Mouse (Mus musculus) thymus, postnatal 10 days (tissue): ENCODE data around the gene Selenov.

Source experiments
- DNase-seq, 2 experiments: peaks; one replicate each; pipeline ENCODE4 v3.0.0; 2021; ENCODE audit warnings: low spot score in 2 of 2

The Selenov gene

DNA sequence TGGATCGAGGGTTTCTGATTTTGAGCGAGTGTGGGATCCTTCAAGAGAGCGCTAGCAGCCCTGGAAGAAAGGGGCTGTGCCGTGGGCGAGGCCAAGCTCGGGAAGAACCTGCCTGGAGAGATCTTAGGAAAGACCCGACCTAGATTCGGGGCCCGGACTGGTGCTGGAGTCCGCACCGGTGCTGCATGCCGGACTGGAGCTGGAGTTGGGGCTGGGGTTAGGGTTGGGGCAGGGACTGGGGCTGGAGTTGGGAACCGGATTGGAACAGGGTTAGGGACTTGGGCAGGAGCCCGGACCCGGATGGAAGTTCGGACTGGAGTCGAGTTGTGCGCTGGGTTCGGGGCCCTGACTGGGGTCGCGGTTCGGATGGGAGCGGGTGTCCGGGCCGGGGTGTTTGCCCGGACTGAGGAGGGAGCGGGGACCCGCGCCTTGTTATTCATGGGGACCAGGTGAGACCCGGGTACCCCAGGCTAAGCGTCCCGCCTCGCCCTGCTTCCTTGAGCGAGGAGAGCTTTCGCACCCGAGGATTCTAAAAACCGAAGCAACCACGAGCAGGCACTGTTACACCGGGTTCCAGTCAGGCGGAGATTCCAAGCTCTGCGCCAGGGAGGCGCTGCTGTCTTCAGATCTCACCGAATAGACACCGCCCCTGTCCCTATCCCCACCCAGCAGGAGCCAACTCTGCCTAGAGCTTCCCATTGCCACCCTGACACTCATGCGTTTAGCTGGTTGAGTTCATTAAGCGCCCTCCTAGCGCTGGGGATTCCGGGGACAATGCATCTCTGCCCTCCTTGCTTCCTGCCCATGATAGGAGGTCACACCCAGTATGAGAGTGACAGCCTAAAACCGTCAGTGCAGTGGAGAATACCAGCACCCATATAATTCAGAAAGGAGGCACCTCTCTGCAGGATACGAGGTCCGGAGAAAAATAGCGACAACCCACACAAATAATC, at the start of gene Selenov:
TSS of gene Selenov (minus strand) at position 549 of the 953 bp plus-strand sequence.
- DNase-seq: no peak

DNA sequence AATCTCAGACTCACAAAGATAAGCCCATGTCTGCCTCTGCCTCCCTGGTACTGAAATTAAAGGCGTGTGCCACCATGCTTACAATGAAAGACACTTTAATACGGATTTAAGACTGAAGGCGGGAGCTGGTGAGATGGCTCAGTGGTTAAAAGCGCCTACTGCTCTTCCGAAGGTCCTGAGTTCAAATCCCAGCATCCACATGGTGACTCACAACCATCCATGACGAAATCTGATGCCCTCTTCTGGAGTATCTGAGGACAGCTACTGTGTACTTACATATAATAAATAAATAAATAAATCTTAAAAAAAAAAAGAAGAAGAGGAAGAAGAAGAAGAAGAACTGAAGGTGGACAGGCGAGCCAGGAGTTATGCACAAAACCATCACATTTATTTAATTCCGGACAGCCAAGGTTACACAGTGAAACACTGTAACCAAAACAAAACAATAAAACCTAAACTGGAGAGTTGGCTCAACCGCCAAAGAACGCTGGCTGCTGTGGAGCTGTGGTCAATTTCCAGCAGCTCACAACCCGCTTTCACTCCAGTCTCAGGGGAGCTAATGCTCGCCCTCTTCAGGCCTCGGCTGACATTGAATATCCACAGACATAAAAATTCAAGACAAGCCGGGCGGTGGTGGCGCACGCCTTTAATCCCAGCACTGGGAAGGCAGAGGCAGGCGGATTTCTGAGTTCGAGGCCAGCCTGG, 48.4 kb upstream of the Selenov start:
- DNase-seq: peak; percentile 38 to 48

DNA sequence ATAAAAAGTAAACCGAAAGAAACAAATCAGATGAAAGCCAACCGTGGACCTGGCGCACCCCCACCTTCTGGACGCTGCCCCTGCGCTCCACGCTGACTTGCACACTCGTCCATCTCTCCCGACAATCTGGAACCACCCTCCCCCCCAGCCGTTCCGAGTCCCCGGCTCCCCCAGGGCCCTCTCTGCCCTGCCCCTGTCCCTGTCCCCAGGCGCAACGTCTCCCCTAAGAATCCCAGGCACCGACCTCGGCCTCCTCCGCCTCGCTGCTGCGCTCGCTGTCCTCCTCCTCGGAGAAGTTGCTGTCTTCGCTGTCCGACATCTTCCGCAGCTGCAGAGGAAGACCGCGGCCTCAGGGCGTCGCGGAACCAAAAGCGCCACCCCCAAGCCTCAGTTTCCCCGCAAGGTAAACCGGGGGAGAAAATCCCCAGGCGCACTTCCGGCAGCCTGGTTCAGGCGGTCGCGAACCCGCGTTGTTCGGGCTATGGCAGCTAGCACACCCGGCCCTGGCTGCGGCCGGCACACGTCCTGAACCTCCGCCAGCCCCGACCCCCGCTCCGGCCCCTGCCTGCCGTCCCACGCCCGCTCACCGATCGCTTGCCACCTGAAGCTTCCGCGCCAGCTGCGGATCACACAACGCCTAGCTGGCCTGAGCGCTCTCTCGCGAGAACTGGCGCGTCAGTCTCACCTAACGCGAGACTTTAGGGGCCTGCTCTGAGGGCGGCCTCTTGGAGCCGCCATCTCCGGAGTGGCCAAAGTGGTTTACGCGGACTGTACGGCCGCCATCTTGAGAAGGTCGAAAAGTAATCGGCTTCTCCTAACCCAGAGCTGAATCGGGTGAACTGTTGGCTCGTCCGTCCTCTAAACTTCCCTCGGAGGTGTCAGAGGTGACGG, 47.4 kb upstream of the Selenov start, which contains the start of gene Supt5:
TSS of gene Supt5 (minus strand) at position 639 of the 891 bp plus-strand sequence.
- peak; percentile 96 to 97 for DNase-seq

DNA sequence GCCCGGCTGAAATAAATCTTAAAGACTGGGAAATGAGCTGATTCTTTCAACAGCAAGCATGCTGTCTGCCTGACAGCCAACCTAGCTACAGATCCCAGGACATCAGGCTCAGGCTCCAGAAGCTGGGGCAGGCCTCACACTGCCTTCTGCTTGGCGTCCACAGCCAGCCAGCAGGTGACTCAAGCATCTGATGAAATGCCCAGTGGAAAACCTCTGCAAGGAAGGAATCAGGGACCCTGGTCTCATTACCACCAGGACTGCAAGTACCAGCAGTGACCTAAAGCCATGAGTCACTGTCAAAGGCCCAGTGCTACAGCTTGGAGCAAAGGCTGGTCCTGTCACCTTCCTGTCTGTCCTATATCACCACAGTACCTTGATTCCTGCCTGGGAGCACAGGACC, 44.5 kb upstream of the Selenov start:
- DNase-seq: no peak

DNA sequence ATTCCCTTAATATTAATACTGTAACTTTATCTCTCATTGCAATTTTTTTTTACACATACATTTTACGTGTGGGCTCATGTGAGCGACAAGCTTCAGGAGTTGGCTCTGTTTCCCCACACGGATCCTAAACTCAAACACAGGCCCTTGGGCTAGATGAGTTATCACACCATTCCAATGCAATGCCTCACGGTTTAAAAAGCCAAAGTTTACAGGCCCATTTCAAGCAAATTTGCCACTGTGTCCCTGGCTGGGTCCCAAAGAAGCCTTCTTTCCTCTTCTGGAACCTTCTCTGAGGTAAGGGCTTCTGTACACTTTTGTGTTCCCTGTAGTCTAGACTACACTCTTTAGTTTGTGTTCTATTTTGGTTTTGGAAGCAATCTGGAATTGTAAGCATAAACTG, 43.5 kb upstream of the Selenov start:
- DNase-seq: no peak

DNA sequence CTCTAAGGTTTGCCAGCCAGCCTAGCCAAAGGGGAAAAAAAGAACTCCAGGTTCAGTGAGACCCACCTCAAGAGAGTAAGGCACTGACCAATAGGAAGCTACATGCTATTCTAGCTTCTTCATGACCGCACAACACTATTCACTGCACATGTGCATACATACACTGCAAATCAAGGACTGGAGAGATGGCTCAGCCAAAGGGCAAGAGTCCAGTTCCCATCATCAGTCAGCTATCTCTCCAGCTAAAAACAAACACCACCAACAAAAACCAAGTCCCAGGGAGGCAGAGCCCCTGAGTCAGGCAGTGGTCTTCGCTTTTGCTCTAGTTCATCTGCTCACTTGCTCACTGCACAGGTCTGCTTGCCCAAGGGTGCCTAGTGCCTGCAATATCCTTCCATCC, 37.3 kb upstream of the Selenov start:
- DNase-seq: no peak

DNA sequence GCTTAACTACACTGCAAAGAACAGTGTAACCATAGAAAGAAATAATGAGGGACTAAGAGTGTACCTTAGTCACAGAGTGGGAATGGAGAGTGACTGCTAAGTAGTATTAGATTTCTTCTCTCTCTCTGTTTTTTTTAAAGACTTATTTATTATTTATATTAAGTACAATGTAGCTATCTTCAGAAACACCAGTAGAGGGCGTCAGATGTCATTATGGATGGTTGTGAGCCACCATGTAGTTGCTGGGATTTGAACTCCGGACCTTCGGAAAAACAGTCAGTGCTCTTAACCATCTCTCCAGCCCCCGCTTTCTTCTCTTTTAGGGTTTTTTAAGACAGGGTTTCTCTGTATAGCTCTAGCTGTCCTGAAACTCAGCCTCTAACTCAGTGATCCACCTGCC, 35.5 kb upstream of the Selenov start:
- DNase-seq: no peak

DNA sequence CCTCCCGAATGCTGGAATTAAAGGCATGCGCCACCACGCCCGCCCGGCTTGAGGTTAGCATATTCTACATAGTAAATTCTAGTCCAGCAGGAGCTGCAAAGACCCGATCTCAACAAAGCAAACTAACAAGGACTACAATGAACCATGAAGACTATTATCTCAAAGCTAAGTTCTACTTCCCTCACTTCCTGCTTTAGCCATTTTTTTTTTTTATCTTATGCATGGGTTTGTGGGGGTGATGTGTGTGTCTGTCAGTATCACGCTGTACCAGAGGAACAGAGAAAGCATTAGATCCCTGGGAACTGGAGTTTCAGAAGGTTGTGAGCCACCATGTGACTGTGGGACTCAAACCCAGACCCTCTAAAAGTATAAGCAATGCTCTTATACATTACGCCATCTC, 34.3 kb upstream of the Selenov start:
- DNase-seq: no peak

DNA sequence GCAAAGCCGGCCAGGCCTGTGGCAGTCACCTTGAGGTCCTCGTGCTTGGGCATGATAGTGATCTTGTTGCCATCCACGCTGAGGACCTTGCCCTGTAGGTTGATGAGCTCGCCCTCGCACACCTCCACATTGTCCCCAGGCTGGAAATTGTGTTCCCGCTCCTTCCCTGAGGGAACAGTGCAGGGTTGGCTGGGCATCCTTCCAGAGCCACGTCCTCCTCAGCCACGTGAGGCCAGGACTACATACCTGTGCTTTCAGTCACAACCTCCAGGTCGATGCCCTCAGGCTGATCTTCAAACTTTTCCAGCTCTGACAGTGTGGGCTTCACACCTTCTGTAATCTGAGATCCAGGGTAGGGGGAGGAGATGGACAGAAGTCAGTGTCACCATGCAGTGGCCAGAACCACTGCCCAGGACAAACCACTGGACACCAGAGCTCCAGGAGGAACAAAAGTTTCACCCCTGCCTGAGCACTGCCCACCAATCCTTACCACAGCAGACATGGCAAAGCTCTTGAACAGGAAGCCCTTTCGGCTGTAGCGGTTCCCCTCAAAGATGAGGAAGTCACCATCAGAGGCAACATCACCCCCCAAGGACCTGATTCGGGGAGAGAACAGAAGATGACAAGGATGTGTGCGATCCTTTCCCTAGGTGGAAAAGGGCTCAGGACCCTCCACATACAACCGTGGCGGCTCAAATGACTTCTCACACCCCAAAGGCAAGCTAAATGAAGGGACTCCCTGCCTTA, 31.2 kb upstream of the Selenov start:
- no peak for DNase-seq

DNA sequence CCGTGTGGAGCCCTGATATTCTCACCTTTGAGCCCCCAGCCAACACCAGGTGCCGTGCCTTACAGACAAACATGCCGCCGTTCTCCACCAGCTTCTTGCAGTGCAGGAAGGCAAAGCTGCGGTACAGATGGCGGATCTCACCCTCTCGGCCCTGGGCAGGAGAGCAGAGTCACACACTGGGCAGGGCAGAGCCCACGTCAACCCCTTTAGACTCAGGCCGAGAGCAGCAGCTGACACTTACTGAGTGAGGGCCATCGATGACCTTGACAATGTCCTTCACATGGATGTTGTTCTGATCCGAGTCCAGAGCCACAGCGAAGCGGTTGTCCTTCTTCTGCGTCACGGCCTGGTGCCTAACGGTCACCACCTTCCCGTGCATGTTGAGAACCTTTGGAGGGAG, 27.7 kb upstream of the Selenov start:
- no peak for DNase-seq

DNA sequence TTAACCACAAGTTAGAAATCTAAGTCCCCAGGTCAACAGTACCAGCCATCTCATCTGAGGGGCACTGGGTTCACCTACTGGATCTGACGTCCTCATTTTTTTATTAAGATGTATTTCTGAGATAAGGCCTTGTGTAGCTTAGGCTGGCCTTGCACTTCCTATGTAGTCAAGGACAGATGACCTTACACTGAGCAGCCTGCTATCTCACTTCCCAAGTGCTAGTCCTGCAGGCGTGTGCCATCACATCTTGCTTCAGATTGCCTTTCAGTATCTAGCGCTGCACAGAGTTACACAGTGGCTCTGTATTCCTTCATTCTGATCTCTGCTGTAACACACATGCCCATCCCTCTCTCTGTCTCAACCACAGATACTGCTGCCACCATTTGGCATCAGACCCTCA, 27.1 kb upstream of the Selenov start:
- no peak for DNase-seq

DNA sequence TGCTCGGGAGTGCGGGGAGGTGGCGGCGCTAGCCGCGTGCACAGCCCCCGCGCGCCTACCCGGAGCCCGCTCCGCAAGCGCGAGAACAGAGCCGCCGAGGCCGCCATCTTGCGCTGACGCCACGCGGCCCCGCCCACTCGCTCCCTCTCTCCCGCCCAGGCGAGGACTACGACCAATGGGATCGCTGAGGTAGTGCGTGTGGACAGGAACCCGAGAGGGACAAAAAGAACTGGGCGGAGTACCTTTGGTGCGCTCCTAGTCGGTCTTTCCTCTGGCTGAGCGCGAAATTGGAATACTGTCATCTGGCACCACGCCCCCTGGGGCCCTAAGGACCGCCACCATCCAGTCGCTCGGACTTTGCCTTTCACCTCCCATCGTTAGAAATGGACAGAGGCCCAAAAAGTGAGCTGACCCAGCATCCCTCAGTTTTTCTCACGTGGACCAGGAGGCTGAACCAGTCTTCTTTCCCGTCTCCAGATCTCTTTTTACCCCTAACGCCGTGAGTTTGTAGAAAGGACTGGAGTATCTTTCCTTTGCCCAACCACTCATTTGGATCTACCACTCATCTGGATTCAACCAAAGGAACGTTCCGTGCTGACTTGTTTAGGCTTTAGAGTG, 21.0 kb upstream of the Selenov start, which contains the start of gene Timm50:
TSS of gene Timm50 (minus strand) at position 147 of the 618 bp plus-strand sequence.
- peak; percentile 92 to 96 for DNase-seq

DNA sequence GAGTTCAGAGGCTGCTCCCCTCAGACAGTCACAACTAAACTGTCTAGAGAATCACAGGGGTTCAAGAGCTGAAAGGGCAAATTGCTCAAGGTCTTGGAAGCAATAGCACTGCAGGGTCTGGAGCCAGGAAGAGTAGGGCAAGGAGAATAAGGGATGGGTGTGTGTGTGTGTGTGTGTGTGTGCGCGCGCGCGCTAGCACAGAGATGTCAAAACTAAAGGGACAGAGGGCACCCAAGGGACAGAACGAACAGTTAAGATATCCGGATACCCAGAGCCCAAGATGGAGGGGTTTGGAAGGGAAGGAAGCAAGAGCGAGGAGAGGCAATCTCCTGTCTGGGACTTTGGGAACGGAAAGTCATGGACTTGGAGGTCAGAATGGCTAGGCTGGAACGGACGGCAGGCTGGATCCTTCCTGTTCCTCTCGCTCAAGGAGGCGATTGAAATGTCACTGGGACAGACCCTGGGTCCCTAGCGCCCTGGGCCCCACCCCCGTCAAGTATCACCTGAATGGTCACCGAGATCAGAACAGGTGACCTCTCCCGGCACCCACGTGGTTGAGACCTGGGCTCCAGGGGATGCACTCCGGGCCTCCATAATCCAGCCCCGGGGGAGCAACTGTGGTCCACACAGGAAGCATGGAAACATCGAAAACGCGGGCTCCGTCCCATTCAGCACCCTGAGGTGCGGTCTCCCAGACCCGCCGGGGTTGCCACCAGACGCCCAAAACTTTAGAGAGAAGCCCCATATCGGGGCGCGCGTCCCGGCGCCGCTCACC, 20.4 kb upstream of the Selenov start:
- no peak for DNase-seq

DNA sequence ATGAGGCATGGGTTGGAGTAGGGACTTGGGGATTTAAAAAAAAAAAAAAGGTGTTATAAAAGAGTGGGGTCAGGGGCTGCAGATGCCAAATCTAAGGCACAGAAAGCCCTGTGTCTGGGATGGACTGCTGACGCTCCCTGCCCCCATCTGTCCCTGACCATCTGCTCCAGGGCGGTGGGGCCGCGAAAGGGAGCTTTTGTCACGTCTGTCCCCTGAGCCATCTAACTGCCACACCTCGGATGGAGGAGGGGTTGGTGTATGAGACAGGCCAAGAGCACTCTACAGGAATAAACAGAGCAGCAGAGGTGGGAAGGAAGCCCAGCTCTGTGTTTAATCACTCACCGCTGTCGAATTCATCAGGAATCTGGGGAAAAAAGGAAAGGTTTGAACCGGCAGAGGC, 18.8 kb upstream of the Selenov start:
- DNase-seq: no peak

DNA sequence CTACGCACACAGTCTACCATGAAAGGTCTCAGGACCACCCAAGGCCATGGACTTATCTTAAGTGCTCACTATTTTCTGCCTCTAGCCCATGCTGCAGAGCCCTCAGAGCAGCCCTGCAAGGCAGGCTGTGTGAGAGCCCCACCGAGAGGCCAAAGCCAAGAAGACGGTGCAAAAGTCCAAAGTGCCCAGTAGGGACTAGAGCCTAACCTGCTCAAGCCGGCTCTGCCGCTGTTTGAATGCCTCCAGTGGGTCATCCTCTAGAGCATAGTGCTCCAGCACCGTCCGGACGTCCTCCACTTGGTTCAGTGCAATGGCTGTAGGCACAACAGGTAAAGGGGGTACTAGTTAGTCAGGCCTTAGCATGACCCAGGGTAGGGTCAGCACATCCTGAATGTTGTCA, 15.2 kb upstream of the Selenov start:
- DNase-seq: no peak

DNA sequence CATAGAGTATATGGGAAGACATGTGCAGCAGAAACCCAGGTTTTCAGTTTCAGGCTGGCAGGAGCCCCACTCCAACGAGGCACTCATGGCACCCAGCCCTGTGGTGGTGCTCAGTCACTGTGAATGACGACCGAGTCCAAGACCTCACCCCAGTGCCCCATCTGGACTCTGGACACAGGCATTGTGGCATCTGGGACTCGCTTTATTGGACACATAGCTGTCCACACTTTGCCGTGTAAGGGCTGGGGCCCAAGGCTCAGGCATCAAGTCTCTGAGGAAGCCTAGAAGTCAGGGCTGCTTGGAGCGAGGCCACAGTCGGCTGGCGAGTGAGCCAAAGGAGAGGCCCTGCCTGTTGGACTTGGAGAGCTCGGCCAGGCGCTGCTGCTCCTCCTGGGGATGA, 14.7 kb upstream of the Selenov start:
- no peak for DNase-seq

DNA sequence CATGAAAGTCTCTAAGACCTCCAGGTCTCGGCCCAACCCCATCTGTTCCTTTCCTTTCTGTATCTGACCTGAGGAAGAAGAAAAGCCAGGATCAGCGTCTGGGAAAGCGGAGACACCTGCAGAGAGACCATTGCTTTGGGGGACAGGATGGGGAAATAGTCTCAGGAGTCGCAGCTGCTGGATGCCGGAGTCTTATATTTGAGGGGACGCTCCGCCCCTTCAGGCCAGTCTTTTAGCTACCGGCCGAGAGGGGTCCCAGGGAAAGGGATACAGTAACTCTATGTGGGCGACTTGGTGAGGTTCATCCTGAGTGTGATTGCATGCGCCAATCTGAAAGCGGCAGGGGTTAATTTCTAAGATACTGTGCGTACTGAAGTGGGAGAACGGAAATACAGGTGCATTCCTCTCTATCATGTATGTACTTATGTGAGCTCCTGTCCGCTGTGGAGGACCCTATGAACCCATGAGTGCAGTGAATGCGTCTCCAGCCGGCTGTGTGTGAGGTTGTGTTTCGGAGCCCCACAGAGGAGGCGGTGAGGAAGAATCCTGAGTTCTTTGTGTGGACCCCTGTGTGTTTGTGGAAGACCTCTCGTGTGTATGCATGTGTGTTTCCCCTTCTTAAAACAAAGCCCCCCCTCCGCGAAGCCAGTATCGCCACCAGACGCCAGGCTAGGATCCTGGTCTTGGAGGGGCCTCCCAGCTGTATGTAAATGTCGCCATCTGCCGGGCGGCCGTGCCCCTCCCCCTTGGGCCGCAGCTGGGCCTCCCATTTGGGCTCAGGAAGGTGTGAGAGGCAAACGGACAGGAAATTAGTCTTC, 10.8 kb upstream of the Selenov start, which contains the start of gene Dll3:
TSS of gene Dll3 (minus strand) at position 623 of the 818 bp plus-strand sequence.
- DNase-seq: peak; percentile 44 to 56

DNA sequence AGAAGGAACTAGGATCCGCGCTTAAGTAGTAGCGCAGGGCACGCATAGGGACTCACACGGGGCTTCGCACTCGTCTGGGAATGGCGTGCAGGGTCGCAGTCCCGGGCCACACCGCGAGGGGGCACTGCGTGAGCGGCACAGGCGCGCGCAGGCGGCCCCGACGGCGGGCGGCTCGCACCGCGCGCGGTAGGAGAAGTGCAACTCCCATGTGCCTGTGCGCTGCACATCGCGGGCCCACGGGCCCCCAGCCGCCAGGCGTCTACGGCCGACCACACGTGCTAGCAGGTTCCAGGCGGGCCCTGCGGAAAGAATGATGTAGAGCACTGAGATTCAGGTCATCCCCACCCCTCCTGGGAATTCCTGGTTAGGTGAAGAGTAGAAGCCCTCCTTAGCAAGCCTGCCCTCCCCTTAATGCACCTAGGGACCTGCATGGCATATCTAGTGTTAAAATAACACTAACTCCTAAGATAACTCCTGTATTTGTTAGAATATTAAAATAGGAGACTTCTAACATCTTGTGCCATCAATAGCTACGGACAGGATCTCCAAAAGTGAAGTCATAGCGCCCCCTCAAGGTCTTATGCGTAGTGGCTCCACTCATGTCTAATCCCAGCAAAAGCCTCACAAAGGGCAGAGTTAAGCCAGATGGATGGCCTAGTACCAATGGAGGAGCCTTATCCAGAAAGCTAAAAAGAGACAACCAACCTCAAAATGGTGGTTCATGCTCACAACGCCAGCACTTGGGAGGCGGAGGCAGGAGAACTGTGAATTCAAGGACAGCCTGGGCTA, 8.0 kb upstream of the Selenov start:
- peak in 1 of 2 experiments; percentile 44 for DNase-seq
